13 mouse cellular contexts compared by ENCODE assay signal in the genomic region with DNA sequence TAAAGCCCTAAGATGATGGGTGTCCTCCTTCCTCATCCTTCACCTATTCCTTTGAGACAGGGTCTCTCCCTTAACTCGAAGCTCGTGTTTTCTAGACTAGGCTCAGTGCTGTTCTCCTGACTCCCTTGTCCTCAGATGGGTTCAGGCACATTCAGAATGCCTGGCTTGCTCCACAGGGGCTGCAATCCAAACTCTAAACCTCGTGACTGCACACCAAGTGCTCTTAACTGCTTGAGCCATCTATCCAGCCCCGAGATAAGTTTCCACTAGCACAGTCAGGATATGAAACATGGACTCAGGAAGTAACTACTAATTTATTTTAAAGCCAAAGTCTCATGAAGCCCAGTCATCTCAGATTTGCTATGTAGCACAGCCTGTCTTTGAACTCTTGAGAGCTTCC. TPM values are rescaled to one million over a fixed set of nuclear protein-coding genes. Genes with fewer than 3 reads are reported as not detected.
DNase-seq lines count a peak whose midpoint lies in the region; ATAC-seq and TF ChIP-seq lines count a peak whose summit lies in the region.
"Had no signal": no experiment of that assay in that cellular context is flagged by ENCODE, and none has a peak within 500 bp of the region (broad histone marks: within the 10 kb centered on the region; RNA-seq: fewer than 3 reads in every experiment).

No protein-coding gene starts in this region.

- intact Hi-C loops in left cerebral cortex, postnatal 4 days (cut with DNase I) = no loop called here

- H3K79me2 ChIP-seq in liver, adult 2 months (ENCODE audit: control insufficient read depth, insufficient read depth, low read length) = no peaks in the 10 kb centered on the region
- no peaks in the 10 kb centered on the region for H3K79me2 ChIP-seq in myocyte (ENCODE audit: control insufficient read depth, insufficient read depth)

- H3K4me2 ChIP-seq in liver, embryonic 11.5 days = no peak overlapping the region
- no peak overlapping the region for H3K4me2 ChIP-seq in hindbrain, embryonic 16.5 days (ENCODE audit: low read length)
- peak overlapping the region; percentile 64 for H3K4me2 ChIP-seq in myocyte (ENCODE audit: low read depth)
- H3K4me2 ChIP-seq: liver, embryonic 15.5 days had no signal

- DNase-seq in liver, adult 2 months (ENCODE audit: extremely low read depth, low read depth, low spot score) = peak; percentile 34
- no peak for DNase-seq in liver, embryonic 11.5 days (ENCODE audit: low spot score)
- DNase-seq in gastrocnemius, postnatal 10 days = peak; percentile 34
- DNase-seq in adrenal gland, postnatal 36 days = no peak
- DNase-seq in left cerebral cortex, postnatal 4 days = no peak
- DNase-seq: cerebellum, adult 8-10 months; heart, postnatal 4 days; thymus, adult 18-20 months had no signal

- 70% methylated on average over 4 of the region's 4 CpGs for WGBS in liver, adult 2 months
- WGBS in liver, embryonic 11.5 days = 78% methylated on average over 4 of the region's 4 CpGs
- 69% methylated on average over 4 of the region's 4 CpGs for WGBS in hindbrain, embryonic 16.5 days

- H3K27me3 ChIP-seq in liver, adult 2 months (ENCODE audit: control insufficient read depth, insufficient read depth, low read length) = no peaks in the 10 kb centered on the region
- H3K27me3 ChIP-seq in liver, embryonic 11.5 days (replicated peaks; ENCODE audit: control insufficient read depth, insufficient read depth, low read length) = no peaks in the 10 kb centered on the region
- no peaks in the 10 kb centered on the region for H3K27me3 ChIP-seq in hindbrain, embryonic 16.5 days (replicated peaks; ENCODE audit: control insufficient read depth, insufficient read depth, low read length)
- H3K27me3 ChIP-seq in myocyte (ENCODE audit: control insufficient read depth, insufficient read depth, insufficient read length) = no peaks in the 10 kb centered on the region
- H3K27me3 ChIP-seq: liver, embryonic 15.5 days had no signal

- H3K27ac ChIP-seq in liver, adult 2 months (replicated peaks; ENCODE audit: insufficient read depth, low read depth, low read length) = no peak overlapping the region
- H3K27ac ChIP-seq in liver, embryonic 11.5 days (ENCODE audit: low read depth, low read length) = no peak overlapping the region
- H3K27ac ChIP-seq in hindbrain, embryonic 16.5 days (ENCODE audit: low read depth, low read length) = peak overlapping the region; percentile 36; the same call in 1 of the 2 replicates
- H3K27ac ChIP-seq: kidney, postnatal 0 days; liver, embryonic 15.5 days had no signal

- no peak for ATAC-seq in liver, embryonic 11.5 days (replicated peaks; ENCODE audit: low FRiP score)
- ATAC-seq in hindbrain, embryonic 16.5 days = no peak
- ATAC-seq in erythroid progenitor cell, adult 5-6 weeks (replicated peaks; ENCODE audit: low FRiP score, poor library complexity, severe bottlenecking) = no peak

- no peaks in the 10 kb centered on the region for H3K9me3 ChIP-seq in liver, embryonic 11.5 days (ENCODE audit: control insufficient read depth, low read length)
- no peaks in the 10 kb centered on the region for H3K9me3 ChIP-seq in hindbrain, embryonic 16.5 days (ENCODE audit: control insufficient read depth, low read length)
- H3K9me3 ChIP-seq: liver, embryonic 15.5 days had no signal

- H3ac ChIP-seq in myocyte (ENCODE audit: control insufficient read depth, insufficient read length) = no peak overlapping the region

- peaks cover 20% of the 10 kb centered on the region for H3K4me1 ChIP-seq in liver, adult 2 months (ENCODE audit: control insufficient read depth, insufficient read depth, low read length)
- no peaks in the 10 kb centered on the region for H3K4me1 ChIP-seq in liver, embryonic 11.5 days (replicated peaks; ENCODE audit: control insufficient read depth, insufficient read depth, low read length)
- peaks cover 11% of the 10 kb centered on the region for H3K4me1 ChIP-seq in hindbrain, embryonic 16.5 days (ENCODE audit: control insufficient read depth, insufficient read depth, low read depth, low read length)
- H3K4me1 ChIP-seq: liver, embryonic 15.5 days had no signal

- no peak overlapping the region for H3K4me3 ChIP-seq in liver, adult 2 months (ENCODE audit: insufficient read depth, low read depth, low read length)
- no peak overlapping the region for H3K4me3 ChIP-seq in liver, embryonic 11.5 days (ENCODE audit: low read depth, low read length)
- H3K4me3 ChIP-seq in hindbrain, embryonic 16.5 days (ENCODE audit: low read length) = no peak overlapping the region
- no peak overlapping the region for H3K4me3 ChIP-seq in myocyte
- H3K4me3 ChIP-seq: liver, embryonic 15.5 days had no signal

- no peak for TF ChIP-seq POLR2A in liver, adult 2 months (IDR thresholded peaks at IDR 0.05; ENCODE audit: extremely low read depth, insufficient read depth, low read length)
- TF ChIP-seq POLR2A in myocyte (IDR thresholded peaks at IDR 0.05; ENCODE audit: insufficient read length, low read depth) = no peak

- H3K9ac ChIP-seq in liver, adult 2 months (ENCODE audit: low read depth, low read length) = no peak overlapping the region
- no peak overlapping the region for H3K9ac ChIP-seq in liver, embryonic 11.5 days (ENCODE audit: low read depth, low read length)
- H3K9ac ChIP-seq in hindbrain, embryonic 16.5 days (ENCODE audit: low read depth, low read length) = no peak overlapping the region
- H3K9ac ChIP-seq: liver, embryonic 15.5 days had no signal

- no peaks in the 10 kb centered on the region for H3K36me3 ChIP-seq in liver, adult 2 months (ENCODE audit: control insufficient read depth, insufficient read depth, low read length)
- peaks cover 5% of the 10 kb centered on the region; the same call in 1 of the 2 replicates for H3K36me3 ChIP-seq in liver, embryonic 11.5 days (ENCODE audit: control insufficient read depth, insufficient read depth, low read length)
- H3K36me3 ChIP-seq in hindbrain, embryonic 16.5 days (ENCODE audit: control insufficient read depth, insufficient read depth, low read length) = peaks cover 4% of the 10 kb centered on the region
- no peaks in the 10 kb centered on the region for H3K36me3 ChIP-seq in myocyte (ENCODE audit: control insufficient read depth, insufficient read depth)
- H3K36me3 ChIP-seq: liver, embryonic 15.5 days had no signal

- TF ChIP-seq CTCF in liver, adult 2 months (IDR thresholded peaks at IDR 0.05; ENCODE audit: low read depth, low read length) = no peak

RNA-seq across cellular contexts. Expression of a gene that starts 26.3 kb away (rescaled TPM):
- total RNA-seq in liver, adult 2 months (2014; rRNA removed) = 1.5 and 3.3 TPM in 2 replicates
- polyA plus RNA-seq in liver, adult 2 months (2012; rRNA removed) = 7.5 and 10.3 TPM in 2 replicates
- polyA plus RNA-seq in liver, embryonic 11.5 days (2014; fragmentation: Nextera tagmentation; extraction: Ambion mirVana) = 4.2 TPM in 2 replicates
- 1 to 10 TPM; 4.6 to 6.9 TPM for total RNA-seq in gastrocnemius, postnatal 10 days (2021)
- 25.1 and 27.2 TPM in 2 replicates for polyA plus RNA-seq in hindbrain, embryonic 16.5 days (2015; fragmentation: Nextera tagmentation; extraction: Ambion mirVana)
- polyA plus RNA-seq in myocyte (2012; fragmentation: generic; extraction: Trizol) = 12.3 TPM
- total RNA-seq in adrenal gland, postnatal 36 days (2021) = 10 to 100 TPM; 19.0 to 22.4 TPM
- 10 to 100 TPM; 65.3 to 72.8 TPM for total RNA-seq in left cerebral cortex, postnatal 4 days (2021)
- total RNA-seq in erythroid progenitor cell, adult 5-6 weeks (2015; ENCODE audit: low replicate concordance) = 0.84 and 1.1 TPM in 2 replicates
- total RNA-seq in erythroid progenitor cell, adult 5-6 weeks (2017; ENCODE audit: low replicate concordance) = 0.13 and 0.76 TPM in 2 replicates

RNA-seq across cellular contexts. Expression of a gene that starts 27.3 kb away (rescaled TPM):
- total RNA-seq in liver, adult 2 months (2014; rRNA removed) = 9.0 and 10.1 TPM in 2 replicates
- 3.8 and 4.9 TPM in 2 replicates for polyA plus RNA-seq in liver, adult 2 months (2012; rRNA removed)
- polyA plus RNA-seq in liver, embryonic 11.5 days (2014; fragmentation: Nextera tagmentation; extraction: Ambion mirVana) = 72.4 and 81.3 TPM in 2 replicates
- 10 to 100 TPM; 25.7 to 26.1 TPM for total RNA-seq in gastrocnemius, postnatal 10 days (2021)
- polyA plus RNA-seq in hindbrain, embryonic 16.5 days (2015; fragmentation: Nextera tagmentation; extraction: Ambion mirVana) = 26.1 and 29.6 TPM in 2 replicates
- 26.7 TPM for polyA plus RNA-seq in myocyte (2012; fragmentation: generic; extraction: Trizol)
- total RNA-seq in adrenal gland, postnatal 36 days (2021) = 10 to 100 TPM; 37.8 to 47.5 TPM
- total RNA-seq in left cerebral cortex, postnatal 4 days (2021) = 10 to 100 TPM; 37.7 to 42.4 TPM
- total RNA-seq in erythroid progenitor cell, adult 5-6 weeks (2015; ENCODE audit: low replicate concordance) = 4.7 and 11.7 TPM in 2 replicates
- 8.1 and 11.7 TPM in 2 replicates for total RNA-seq in erythroid progenitor cell, adult 5-6 weeks (2017; ENCODE audit: low replicate concordance)

RNA-seq across cellular contexts. Expression of a gene that starts 39.8 kb away (rescaled TPM):
- total RNA-seq in liver, adult 2 months (2014; rRNA removed) = 1.0 and 1.1 TPM in 2 replicates
- 4.1 and 4.7 TPM in 2 replicates for polyA plus RNA-seq in liver, adult 2 months (2012; rRNA removed)
- polyA plus RNA-seq in liver, embryonic 11.5 days (2014; fragmentation: Nextera tagmentation; extraction: Ambion mirVana) = 3.5 and 3.9 TPM in 2 replicates
- 1 to 10 TPM; 7.6 to 9.8 TPM for total RNA-seq in gastrocnemius, postnatal 10 days (2021)
- 7.3 and 8.4 TPM in 2 replicates for polyA plus RNA-seq in hindbrain, embryonic 16.5 days (2015; fragmentation: Nextera tagmentation; extraction: Ambion mirVana)
- 12.7 TPM for polyA plus RNA-seq in myocyte (2012; fragmentation: generic; extraction: Trizol)
- total RNA-seq in adrenal gland, postnatal 36 days (2021) = 10 to 100 TPM; 27.6 to 30.6 TPM
- 10 to 100 TPM; 36.7 to 36.8 TPM for total RNA-seq in left cerebral cortex, postnatal 4 days (2021)
- total RNA-seq in erythroid progenitor cell, adult 5-6 weeks (2015; ENCODE audit: low replicate concordance) = 3.8 and 5.4 TPM in 2 replicates
- total RNA-seq in erythroid progenitor cell, adult 5-6 weeks (2017; ENCODE audit: low replicate concordance) = 1.4 and 3.5 TPM in 2 replicates

RNA-seq across cellular contexts. Expression of a gene that starts 55.1 kb away (rescaled TPM):
- 12.8 and 17.2 TPM in 2 replicates for total RNA-seq in liver, adult 2 months (2014; rRNA removed)
- 16.6 and 16.8 TPM in 2 replicates for polyA plus RNA-seq in liver, adult 2 months (2012; rRNA removed)
- 10.7 and 12.4 TPM in 2 replicates for polyA plus RNA-seq in liver, embryonic 11.5 days (2014; fragmentation: Nextera tagmentation; extraction: Ambion mirVana)
- 10 to 100 TPM; 15.2 to 18.5 TPM for total RNA-seq in gastrocnemius, postnatal 10 days (2021)
- polyA plus RNA-seq in hindbrain, embryonic 16.5 days (2015; fragmentation: Nextera tagmentation; extraction: Ambion mirVana) = 11.6 and 14.0 TPM in 2 replicates
- 14.7 TPM for polyA plus RNA-seq in myocyte (2012; fragmentation: generic; extraction: Trizol)
- total RNA-seq in adrenal gland, postnatal 36 days (2021) = 10 to 100 TPM; 19.2 to 23.5 TPM
- 10 to 100 TPM; 30.5 to 31.2 TPM for total RNA-seq in left cerebral cortex, postnatal 4 days (2021)
- 49.9 and 53.7 TPM in 2 replicates for total RNA-seq in erythroid progenitor cell, adult 5-6 weeks (2015; ENCODE audit: low replicate concordance)
- 91.4 and 96.3 TPM in 2 replicates for total RNA-seq in erythroid progenitor cell, adult 5-6 weeks (2017; ENCODE audit: low replicate concordance)

RNA-seq across cellular contexts. Expression of a gene that starts 55.2 kb away (rescaled TPM):
- total RNA-seq in liver, adult 2 months (2014; rRNA removed) = 31.9 and 39.3 TPM in 2 replicates
- 24.2 and 35.3 TPM in 2 replicates for polyA plus RNA-seq in liver, adult 2 months (2012; rRNA removed)
- polyA plus RNA-seq in liver, embryonic 11.5 days (2014; fragmentation: Nextera tagmentation; extraction: Ambion mirVana) = 10.0 and 10.1 TPM in 2 replicates
- 10 to 100 TPM; 24.7 to 28.0 TPM for total RNA-seq in gastrocnemius, postnatal 10 days (2021)
- polyA plus RNA-seq in hindbrain, embryonic 16.5 days (2015; fragmentation: Nextera tagmentation; extraction: Ambion mirVana) = 39.5 and 42.9 TPM in 2 replicates
- 10.5 TPM for polyA plus RNA-seq in myocyte (2012; fragmentation: generic; extraction: Trizol)
- total RNA-seq in adrenal gland, postnatal 36 days (2021) = 10 to 100 TPM; 44.4 to 45.9 TPM
- 10 to 100 TPM; 65.6 to 66.2 TPM for total RNA-seq in left cerebral cortex, postnatal 4 days (2021)
- total RNA-seq in erythroid progenitor cell, adult 5-6 weeks (2015; ENCODE audit: low replicate concordance) = 7.9 and 18.0 TPM in 2 replicates
- 4.7 and 6.4 TPM in 2 replicates for total RNA-seq in erythroid progenitor cell, adult 5-6 weeks (2017; ENCODE audit: low replicate concordance)

Comparison
In these comparisons a context has a peak if more than half of its experiments do, and no peak if none do; other contexts are left out.
1. DNase-seq: peak in liver, adult 2 months (single experiment) and gastrocnemius, postnatal 10 days (single experiment); none in liver, embryonic 11.5 days (single experiment), adrenal gland, postnatal 36 days (0 of 2) and left cerebral cortex, postnatal 4 days (single experiment).